Mouse (Mus musculus): Measurements from ENCODE around the gene Mrpl43.

DNA sequence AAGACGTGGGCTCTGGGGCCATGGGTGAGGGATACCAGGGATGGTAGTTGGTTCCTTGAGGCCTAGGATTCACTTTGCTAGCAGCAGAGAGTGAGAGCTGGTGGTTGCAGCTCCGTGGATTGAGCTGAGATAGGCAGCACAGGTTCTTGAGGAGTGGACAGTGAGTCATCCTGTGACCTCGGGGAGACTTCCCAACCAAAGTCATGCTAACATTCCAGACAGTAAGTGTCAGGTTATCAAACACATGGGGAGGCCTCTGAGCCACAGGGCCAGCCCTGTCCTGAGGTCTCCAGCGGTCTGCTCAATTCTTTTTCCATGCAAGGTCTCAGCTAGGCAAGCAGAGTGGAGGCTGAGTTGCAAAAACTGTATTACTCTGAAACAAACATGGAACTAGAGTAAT is 4.4 kb upstream of the Mrpl43 start:
- TF ChIP-seq CTCF (IDR thresholded peaks at IDR 0.05; ENCODE audit: extremely low read depth, insufficient read depth, insufficient read length, insufficient replicate concordance) (no peak), POLR2A (IDR thresholded peaks at IDR 0.05; ENCODE audit: low read depth, low read length) (no peak)

Measured in spleen, adult 2 months (tissue).